Mouse (Mus musculus): ENCODE data around the gene Plekhm3.

DNA sequence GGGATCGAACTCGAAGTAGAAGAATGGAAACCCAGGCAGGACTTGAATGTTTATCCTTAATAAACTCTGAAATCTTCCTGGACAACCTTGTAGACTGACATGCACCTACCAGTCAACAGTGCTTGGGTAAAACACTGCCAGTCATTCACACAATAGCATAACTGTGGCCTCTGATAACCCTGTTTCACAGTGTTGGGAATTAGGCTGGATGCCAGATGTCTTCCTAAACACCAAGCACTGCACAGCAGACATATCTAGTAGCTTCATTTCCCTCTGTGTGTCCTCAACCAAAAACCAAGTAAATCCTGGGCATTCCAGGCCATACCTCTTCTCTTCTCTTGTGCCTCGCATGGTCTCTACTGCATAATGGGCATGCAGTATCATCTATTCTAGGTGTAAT, 42.3 kb downstream of the Plekhm3 start:
- TF ChIP-seq CTCF (IDR thresholded peaks at IDR 0.05; ENCODE audit: low read depth, low read length), result no peak
- TF ChIP-seq GATA1 (IDR thresholded peaks at IDR 0.05; ENCODE audit: borderline replicate concordance, low read length), result no peak

Data from G1E (cell line).